Mouse (Mus musculus) cortical plate, adult 2 months (tissue): ENCODE measurements around the gene Acss1.

Experiments
- CTCF ChIP-seq: fragments of 200-500 bp; IDR thresholded peaks from 2 replicates; pipeline ENCODE4 v1.5.1; 2011; ENCODE audit warnings: mild to moderate bottlenecking, control low read depth, low read length; ENCODE audit not compliant: insufficient read depth; ENCODE audit errors: extremely low read depth
- POLR2A ChIP-seq: fragments of 200-500 bp; IDR thresholded peaks from 2 replicates; pipeline ENCODE4 v1.6.1; 2011; ENCODE audit warnings: mild to moderate bottlenecking, low read length, control low read depth; ENCODE audit not compliant: insufficient read depth; ENCODE audit errors: extremely low read depth

DNA sequence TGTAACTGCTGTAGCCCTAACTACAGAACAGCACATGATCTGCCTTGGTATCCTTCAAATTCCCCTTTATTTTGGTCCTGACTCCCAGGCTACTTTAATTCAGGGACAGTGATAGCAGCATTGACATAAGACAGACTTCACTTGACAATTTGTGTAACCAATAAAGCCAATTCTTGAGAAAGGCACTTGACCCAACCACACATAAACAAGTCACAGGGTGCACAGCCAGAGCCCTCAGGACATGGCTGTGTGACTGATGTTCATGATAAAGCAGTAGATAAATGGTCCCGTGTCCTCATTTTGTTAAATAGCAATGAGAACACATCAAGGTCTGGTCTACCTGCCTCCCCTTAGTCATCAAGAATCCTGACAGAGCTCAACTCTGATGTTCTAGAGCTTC lies 88.7 kb downstream of the Acss1 start:
- no peak for TF ChIP-seq CTCF
- no peak for TF ChIP-seq POLR2A
